Mouse (Mus musculus): ENCODE results near the gene Dmrtc2. TPM values are rescaled to one million over a fixed set of nuclear protein-coding genes. Genes with fewer than 3 reads are reported as not detected.

Gene Dmrtc2
- polyA plus RNA-seq, 1 experiment from 2014 or later, result not detected

DNA sequence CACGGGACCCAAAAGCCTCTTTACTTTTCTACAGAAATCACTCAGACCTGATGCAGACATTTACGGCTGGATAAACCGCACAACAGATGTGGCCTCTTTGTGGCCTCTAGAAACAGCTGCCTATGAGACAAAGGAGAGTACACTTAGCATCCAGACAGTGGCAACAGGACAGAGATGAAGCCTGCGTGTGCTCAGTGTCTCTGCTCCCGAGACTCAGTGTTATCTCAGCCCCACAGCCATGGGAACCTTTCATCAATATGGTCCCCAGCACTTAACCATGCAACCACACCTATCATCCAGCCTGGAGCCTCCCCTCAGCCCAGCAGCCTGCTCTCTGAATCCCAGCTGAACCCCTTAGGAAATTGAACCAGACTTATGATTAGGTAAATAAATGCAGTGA is 10.6 kb upstream of the Dmrtc2 start:
- H3K27ac ChIP-seq (ENCODE audit: low read length), result no peak overlapping the region
- no peaks in the 10 kb centered on the region for H3K4me1 ChIP-seq (ENCODE audit: control insufficient read depth, insufficient read depth, low read length)
- 74% methylated on average over 5 of the region's 5 CpGs for WGBS
- no peaks in the 10 kb centered on the region for H3K27me3 ChIP-seq (ENCODE audit: control insufficient read depth, insufficient read depth, low read length)
- H3K9me3 ChIP-seq (replicated peaks; ENCODE audit: control insufficient read depth, low read length), result no peaks in the 10 kb centered on the region
- no peaks in the 10 kb centered on the region for H3K36me3 ChIP-seq (ENCODE audit: control insufficient read depth, insufficient read depth, low read length)
- H3K9ac ChIP-seq (ENCODE audit: low read length), result no peak overlapping the region
- H3K4me2 ChIP-seq (ENCODE audit: low read depth, low read length), result no peak overlapping the region
- peak; percentile 53; the same call in 1 of the 2 replicates for ATAC-seq (ENCODE audit: insufficient read depth, low FRiP score)
- no peak overlapping the region for H3K4me3 ChIP-seq (replicated peaks; ENCODE audit: low read length)

DNA sequence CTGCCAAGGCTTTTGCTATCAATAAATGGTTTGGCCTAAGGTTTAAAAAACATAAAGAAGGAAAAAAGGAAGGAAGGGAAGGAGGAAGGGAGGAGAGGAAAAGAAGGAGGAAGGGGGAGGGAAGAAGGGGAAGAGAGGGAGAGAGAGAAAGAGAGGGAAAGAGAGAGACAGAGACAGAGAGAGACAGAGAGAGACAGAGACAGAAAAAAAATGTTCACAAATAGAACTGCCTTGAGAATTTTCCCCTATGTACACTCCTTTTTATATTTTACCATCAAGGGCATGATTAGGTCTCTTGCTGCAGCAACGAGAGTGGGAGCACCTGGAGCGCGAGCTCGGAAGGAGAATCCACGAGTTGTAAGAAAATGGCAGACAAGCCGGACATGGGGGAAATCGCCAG is 7.9 kb upstream of the Dmrtc2 start, which contains the start of gene Gm9844:
TSS of gene Gm9844 (plus strand) at position 301 of the 400 bp plus-strand sequence.
- no peak within 1 kb of the TSS for H3K27ac ChIP-seq (ENCODE audit: low read length)
- H3K4me3 ChIP-seq (replicated peaks; ENCODE audit: low read length), result no peak within 1 kb of the TSS
- no peaks in the 10 kb centered on the region for H3K27me3 ChIP-seq (ENCODE audit: control insufficient read depth, insufficient read depth, low read length)
- no peaks in the 10 kb centered on the region for H3K36me3 ChIP-seq (ENCODE audit: control insufficient read depth, insufficient read depth, low read length)
- no peaks in the 10 kb centered on the region for H3K4me1 ChIP-seq (ENCODE audit: control insufficient read depth, insufficient read depth, low read length)
- 87% methylated on average over 7 of the region's 7 CpGs for WGBS
- H3K4me2 ChIP-seq (ENCODE audit: low read depth, low read length), result no peak within 1 kb of the TSS
- ATAC-seq (ENCODE audit: insufficient read depth, low FRiP score), result no peak
- H3K9me3 ChIP-seq (replicated peaks; ENCODE audit: control insufficient read depth, low read length), result no peaks in the 10 kb centered on the region
- no peak within 1 kb of the TSS for H3K9ac ChIP-seq (ENCODE audit: low read length)

DNA sequence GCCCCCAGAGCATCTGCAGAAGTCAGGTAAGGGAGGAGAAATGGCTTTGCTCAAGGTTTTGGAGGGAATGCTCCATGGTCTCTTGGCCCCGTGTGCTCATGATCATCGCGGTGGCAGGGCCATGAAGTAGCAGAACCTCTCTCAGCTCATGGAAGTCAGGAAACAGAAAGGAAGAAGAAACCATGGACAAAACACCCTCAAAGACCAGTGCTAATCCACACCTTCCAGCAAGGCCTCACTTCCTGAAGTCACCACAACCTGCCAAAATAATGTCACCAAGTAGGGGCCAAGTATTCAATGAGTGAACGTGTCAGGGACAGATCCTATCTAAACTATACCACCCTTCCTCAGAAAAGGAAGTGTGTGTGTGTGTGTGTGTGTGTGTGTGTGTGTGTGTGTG is 7.0 kb upstream of the Dmrtc2 start:
- no peak for ATAC-seq (ENCODE audit: insufficient read depth, low FRiP score)

DNA sequence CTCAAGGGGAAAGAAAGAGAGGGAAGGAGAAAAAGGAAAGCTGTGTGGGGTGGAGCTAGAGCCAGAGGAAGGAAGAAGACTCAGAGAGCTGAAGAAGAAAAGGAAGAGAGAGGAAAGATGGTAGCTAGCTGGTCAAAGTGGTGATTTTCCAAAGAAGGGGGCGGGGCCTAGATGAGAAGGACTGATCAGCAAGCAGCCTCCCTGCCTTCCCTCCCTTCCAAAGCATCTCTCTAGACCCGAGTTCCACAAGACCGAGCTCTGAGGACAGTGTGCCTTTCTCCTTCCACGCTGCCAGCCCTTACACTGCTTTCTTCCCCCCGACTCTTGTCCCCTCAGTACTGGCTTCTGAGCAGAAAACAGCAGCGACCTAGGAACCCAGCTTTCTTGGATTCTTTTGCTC is 5.7 kb upstream of the Dmrtc2 start:
- WGBS, result 22% methylated on average over 6 of the region's 6 CpGs
- ATAC-seq (ENCODE audit: insufficient read depth, low FRiP score), result no peak
- no peaks in the 10 kb centered on the region for H3K9me3 ChIP-seq (replicated peaks; ENCODE audit: control insufficient read depth, low read length)

More for the DNA sequence above, 7.0 kb upstream of the Dmrtc2 start:
- no peaks in the 10 kb centered on the region for H3K27me3 ChIP-seq (ENCODE audit: control insufficient read depth, insufficient read depth, low read length)
- H3K9me3 ChIP-seq (replicated peaks; ENCODE audit: control insufficient read depth, low read length), result no peaks in the 10 kb centered on the region
- no peak overlapping the region for H3K27ac ChIP-seq (ENCODE audit: low read length)
- H3K4me1 ChIP-seq (ENCODE audit: control insufficient read depth, insufficient read depth, low read length), result no peaks in the 10 kb centered on the region
- WGBS, result 81% methylated on average over 4 of the region's 4 CpGs
- H3K36me3 ChIP-seq (ENCODE audit: control insufficient read depth, insufficient read depth, low read length), result no peaks in the 10 kb centered on the region
- no peak overlapping the region for H3K4me3 ChIP-seq (replicated peaks; ENCODE audit: low read length)
- no peak overlapping the region for H3K9ac ChIP-seq (ENCODE audit: low read length)
- no peak overlapping the region for H3K4me2 ChIP-seq (ENCODE audit: low read depth, low read length)

GRCm38 (mm10) chr7:24869080-24869479 is 777 bp upstream of the Dmrtc2 start:
- Histone ChIP-seq H3K27ac (ENCODE audit: low read length) (no peak overlapping the region), H3K4me1 (ENCODE audit: control insufficient read depth, insufficient read depth, low read length) (no peaks in the 10 kb centered on the region), H3K9me3 (replicated peaks; ENCODE audit: control insufficient read depth, low read length) (no peaks in the 10 kb centered on the region; the same call in 1 of the 2 replicates), H3K36me3 (ENCODE audit: control insufficient read depth, insufficient read depth, low read length) (no peaks in the 10 kb centered on the region), H3K4me3 (replicated peaks; ENCODE audit: low read length) (no peak overlapping the region), H3K4me2 (ENCODE audit: low read depth, low read length) (no peak overlapping the region), H3K27me3 (ENCODE audit: control insufficient read depth, insufficient read depth, low read length) (no peaks in the 10 kb centered on the region), H3K9ac (ENCODE audit: low read length) (no peak overlapping the region)
- no peak for ATAC-seq (ENCODE audit: insufficient read depth, low FRiP score)
- 56% methylated on average over 17 of the region's 17 CpGs for WGBS

More for the DNA sequence above, 5.7 kb upstream of the Dmrtc2 start:
- no peak overlapping the region for H3K4me2 ChIP-seq (ENCODE audit: low read depth, low read length)
- H3K9ac ChIP-seq (ENCODE audit: low read length), result peak overlapping the region; percentile 11; the same call in 1 of the 2 replicates
- H3K36me3 ChIP-seq (ENCODE audit: control insufficient read depth, insufficient read depth, low read length), result no peaks in the 10 kb centered on the region
- no peaks in the 10 kb centered on the region for H3K4me1 ChIP-seq (ENCODE audit: control insufficient read depth, insufficient read depth, low read length)
- H3K4me3 ChIP-seq (replicated peaks; ENCODE audit: low read length), result no peak overlapping the region
- H3K27ac ChIP-seq (ENCODE audit: low read length), result no peak overlapping the region
- H3K27me3 ChIP-seq (ENCODE audit: control insufficient read depth, insufficient read depth, low read length), result no peaks in the 10 kb centered on the region

DNA sequence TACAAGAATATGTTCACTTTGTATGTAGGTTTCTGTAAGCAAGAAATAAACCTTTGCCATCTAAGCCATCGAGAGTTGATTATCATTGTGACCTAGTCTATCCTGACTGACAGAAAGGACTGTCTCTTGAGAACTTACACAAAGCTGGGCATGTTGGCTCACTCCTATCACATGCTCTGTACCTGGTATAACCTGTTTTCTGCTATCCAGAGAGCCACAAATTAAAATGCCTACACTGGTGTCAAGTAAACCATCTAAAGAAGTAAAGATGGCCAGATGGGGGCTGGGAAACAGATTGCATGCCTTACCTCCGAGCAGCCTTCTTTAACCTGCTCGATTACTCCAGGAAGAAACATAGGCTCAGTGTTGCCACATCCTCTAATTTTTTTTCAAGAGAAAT is 7.7 kb downstream of the Dmrtc2 start:
- ATAC-seq (ENCODE audit: insufficient read depth, low FRiP score), result no peak
- no peaks in the 10 kb centered on the region for H3K27me3 ChIP-seq (ENCODE audit: control insufficient read depth, insufficient read depth, low read length)
- H3K4me3 ChIP-seq (replicated peaks; ENCODE audit: low read length), result no peak overlapping the region
- H3K9ac ChIP-seq (ENCODE audit: low read length), result no peak overlapping the region
- no peak overlapping the region for H3K27ac ChIP-seq (ENCODE audit: low read length)
- no peaks in the 10 kb centered on the region for H3K36me3 ChIP-seq (ENCODE audit: control insufficient read depth, insufficient read depth, low read length)
- no peak overlapping the region for H3K4me2 ChIP-seq (ENCODE audit: low read depth, low read length)
- H3K4me1 ChIP-seq (ENCODE audit: control insufficient read depth, insufficient read depth, low read length), result no peaks in the 10 kb centered on the region
- H3K9me3 ChIP-seq (replicated peaks; ENCODE audit: control insufficient read depth, low read length), result no peaks in the 10 kb centered on the region
- 53% methylated on average over 3 of the region's 3 CpGs for WGBS

GRCm38 (mm10) chr7:24879620-24880019 is 9.8 kb downstream of the Dmrtc2 start:
- Histone ChIP-seq H3K4me2 (ENCODE audit: low read depth, low read length) (no peak overlapping the region), H3K9me3 (replicated peaks; ENCODE audit: control insufficient read depth, low read length) (no peaks in the 10 kb centered on the region), H3K4me3 (replicated peaks; ENCODE audit: low read length) (no peak overlapping the region), H3K4me1 (ENCODE audit: control insufficient read depth, insufficient read depth, low read length) (no peaks in the 10 kb centered on the region), H3K27me3 (ENCODE audit: control insufficient read depth, insufficient read depth, low read length) (no peaks in the 10 kb centered on the region), H3K27ac (ENCODE audit: low read length) (no peak overlapping the region), H3K9ac (ENCODE audit: low read length) (no peak overlapping the region), H3K36me3 (ENCODE audit: control insufficient read depth, insufficient read depth, low read length) (no peaks in the 10 kb centered on the region)
- 51% methylated on average over 2 of the region's 2 CpGs for WGBS
- ATAC-seq (ENCODE audit: insufficient read depth, low FRiP score), result no peak

- H3K4me2 ChIP-seq (ENCODE audit: low read depth, low read length), result no peak overlapping the region
- H3K27ac ChIP-seq (ENCODE audit: low read length), result no peak overlapping the region
- 90% methylated on average over 9 of the region's 9 CpGs for WGBS
- ATAC-seq (ENCODE audit: insufficient read depth, low FRiP score), result no peak
- no peaks in the 10 kb centered on the region for H3K9me3 ChIP-seq (replicated peaks; ENCODE audit: control insufficient read depth, low read length)
- no peak overlapping the region for H3K9ac ChIP-seq (ENCODE audit: low read length)
- H3K27me3 ChIP-seq (ENCODE audit: control insufficient read depth, insufficient read depth, low read length), result no peaks in the 10 kb centered on the region
- no peak overlapping the region for H3K4me3 ChIP-seq (replicated peaks; ENCODE audit: low read length)
- peaks cover 19% of the 10 kb centered on the region for H3K4me1 ChIP-seq (ENCODE audit: control insufficient read depth, insufficient read depth, low read length)
- peaks cover 10% of the 10 kb centered on the region; the same call in 1 of the 2 replicates for H3K36me3 ChIP-seq (ENCODE audit: control insufficient read depth, insufficient read depth, low read length)
Observed at GRCm38 (mm10) chr7:24882416-24883199, 12.8 kb downstream of the Dmrtc2 start.

DNA sequence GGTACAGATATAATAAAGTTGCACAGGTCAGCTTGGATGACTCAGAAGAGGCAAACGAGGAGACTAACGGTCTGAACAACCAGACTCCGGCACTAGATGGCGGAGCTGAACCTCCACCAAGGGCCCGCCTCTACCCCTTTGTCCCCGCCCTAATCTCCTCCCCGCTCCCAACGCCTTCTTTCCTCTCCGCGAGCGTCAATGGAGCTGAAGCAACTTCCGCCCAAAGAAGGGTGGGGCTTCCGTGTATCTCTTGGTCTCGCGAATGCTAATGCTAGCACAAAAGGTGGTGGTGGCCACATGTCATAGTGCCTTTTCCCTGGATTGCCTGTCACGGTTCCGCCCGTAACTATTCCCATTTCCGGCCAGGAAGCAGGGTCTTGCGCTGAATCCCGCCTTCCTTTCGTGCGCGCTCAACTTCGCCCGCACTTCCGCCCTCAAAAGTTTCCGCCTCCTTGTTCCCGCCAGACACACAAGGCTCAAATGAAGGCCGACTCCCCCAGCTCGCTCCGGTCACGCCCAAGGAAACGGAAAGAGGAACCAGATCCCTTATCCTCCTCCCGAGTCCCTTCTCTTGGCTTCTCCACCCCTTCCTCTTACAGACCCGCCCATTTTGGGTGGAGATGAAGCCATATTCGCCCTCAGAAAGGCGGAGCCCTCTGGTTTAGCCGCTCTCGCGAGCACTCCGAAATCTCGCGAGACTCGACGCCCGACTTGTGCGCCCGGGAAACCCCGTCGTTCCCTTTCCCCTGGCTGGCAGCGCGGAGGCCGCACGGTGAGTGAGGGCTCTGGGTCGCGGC is 14.2 kb downstream of the Dmrtc2 start, which contains the start of gene Rps19:
TSS of gene Rps19 (plus strand) at position 476 of the 797 bp plus-strand sequence.
- Histone ChIP-seq H3K4me2 (ENCODE audit: low read depth, low read length) (peak within 1 kb of the TSS; percentile 80), H3K4me3 (replicated peaks; ENCODE audit: low read length) (peak within 1 kb of the TSS; percentile 98), H3K27me3 (ENCODE audit: control insufficient read depth, insufficient read depth, low read length) (no peaks in the 10 kb centered on the region), H3K9ac (ENCODE audit: low read length) (peak within 1 kb of the TSS; percentile 100), H3K4me1 (ENCODE audit: control insufficient read depth, insufficient read depth, low read length) (peaks cover 22% of the 10 kb centered on the region), H3K27ac (ENCODE audit: low read length) (peak within 1 kb of the TSS; percentile 90), H3K9me3 (replicated peaks; ENCODE audit: control insufficient read depth, low read length) (no peaks in the 10 kb centered on the region), H3K36me3 (ENCODE audit: control insufficient read depth, insufficient read depth, low read length) (peaks cover 15% of the 10 kb centered on the region)
- WGBS, result under 1% methylated on average over 57 of the region's 57 CpGs
- peak; percentile 96 for ATAC-seq (ENCODE audit: insufficient read depth, low FRiP score)
